Mouse (Mus musculus) CH12.LX (cell line): ENCODE results near the gene Sec14l1. TPM values are rescaled to one million over a fixed set of nuclear protein-coding genes. Genes with fewer than 3 reads are reported as not detected.
A peak's percentile ranks its signal among the peaks of the same experiment; 100 is the strongest.

Source experiments
- DNase-seq: peaks from one replicate; pipeline ENCODE4 v3.0.0-alpha.2; 2013; ENCODE audit errors: extremely low read depth
- H3K27ac ChIP-seq: 2 replicates; pipeline ENCODE4 v1.5.1; 2012; ENCODE audit warnings: low read depth, mild to moderate bottlenecking, control low read depth, moderate library complexity; ENCODE audit not compliant: insufficient read depth
- H3K27me3 ChIP-seq: replicated peaks from 2 replicates; pipeline ENCODE3; 2012; ENCODE audit warnings: inconsistent platforms
- H3K36me3 ChIP-seq, 2 experiments: replicated peaks in 1 of 2; 2 replicates each; pipeline versions ENCODE3 to v1.6.1; 2012; ENCODE audit warnings: inconsistent platforms in 1 of 2, low read length in 1 of 2, mild to moderate bottlenecking in 1 of 2, mixed read lengths in 1 of 2, moderate library complexity in 1 of 2; ENCODE audit not compliant: control insufficient read depth in 1 of 2, insufficient read depth in 1 of 2
- H3K4me1 ChIP-seq, 2 experiments: 2 replicates each; pipeline ENCODE4 v1.6.1; 2012; ENCODE audit warnings: inconsistent platforms in 1 of 2, moderate library complexity in 1 of 2; ENCODE audit not compliant: insufficient read depth in 2 of 2, control insufficient read depth in 1 of 2
- H3K4me2 ChIP-seq: 2 replicates; pipeline ENCODE4 v1.6.1; 2012; ENCODE audit warnings: low read depth, mild to moderate bottlenecking, control low read depth; ENCODE audit not compliant: poor library complexity, insufficient read depth, severe bottlenecking
- H3K4me3 ChIP-seq, 3 experiments: fragments of 150-350 bp in 1 of 3; sonication (generic) in 1 of 3; replicated peaks in 1 of 3; 2 replicates each; pipeline versions ENCODE3 to v1.5.1; 2011 to 2012; ENCODE audit warnings: low read depth in 2 of 3, low read length in 2 of 3, mild to moderate bottlenecking in 2 of 3, moderate library complexity in 2 of 3, control low read depth in 1 of 3, improper control_type of control experiment in 1 of 3, inconsistent platforms in 1 of 3, mixed read lengths in 1 of 3; ENCODE audit not compliant: poor library complexity in 1 of 3
- H3K79me2 ChIP-seq: replicated peaks from 2 replicates; pipeline ENCODE4 v1.6.1; 2012; ENCODE audit warnings: mild to moderate bottlenecking, moderate library complexity; ENCODE audit not compliant: control insufficient read depth, poor library complexity, insufficient read depth, severe bottlenecking; ENCODE audit errors: extremely low read depth
- H3K9ac ChIP-seq: 2 replicates; pipeline ENCODE4 v1.6.1; 2012; ENCODE audit warnings: low read depth, mild to moderate bottlenecking, control low read depth, moderate library complexity; ENCODE audit not compliant: insufficient read depth
- H3K9me3 ChIP-seq: replicated peaks from 2 replicates; pipeline ENCODE3; 2012; ENCODE audit warnings: low read length, inconsistent platforms, mixed read lengths
- BHLHE40 ChIP-seq: IDR thresholded peaks from 2 replicates; pipeline ENCODE4 v1.6.1; 2011; ENCODE audit warnings: mild to moderate bottlenecking, low read depth, low read length, improper control_type of control experiment
- CHD1 ChIP-seq: IDR thresholded peaks from 2 replicates; pipeline ENCODE4 v1.6.1; 2012; ENCODE audit warnings: low read depth, low read length, improper control_type of control experiment, inconsistent platforms
- CTCF ChIP-seq, 2 experiments: IDR thresholded peaks in 1 of 2; conservative IDR thresholded peaks in 1 of 2; 2 replicates each; pipeline ENCODE4 v1.5.1; 2011 to 2012; ENCODE audit warnings: low read depth in 2 of 2, low read length in 2 of 2, improper control_type of control experiment in 1 of 2, inconsistent platforms in 1 of 2, mild to moderate bottlenecking in 1 of 2, moderate library complexity in 1 of 2
- E2F4 ChIP-seq: IDR thresholded peaks from 2 replicates; pipeline ENCODE4 v1.6.1; 2011; ENCODE audit warnings: low read depth, low read length, improper control_type of control experiment; ENCODE audit not compliant: insufficient replicate concordance
- ETS1 ChIP-seq: conservative IDR thresholded peaks from 2 replicates; pipeline ENCODE4 v1.6.1; 2012; ENCODE audit warnings: low read depth, mild to moderate bottlenecking, inconsistent platforms, low read length, improper control_type of control experiment, moderate library complexity
- GABPA ChIP-seq: IDR thresholded peaks from 2 replicates; pipeline ENCODE4 v1.6.1; 2012; ENCODE audit warnings: low read depth, low read length, improper control_type of control experiment, inconsistent platforms; ENCODE audit not compliant: insufficient replicate concordance
- MAFK ChIP-seq: IDR thresholded peaks from 2 replicates; pipeline ENCODE4 v1.6.1; 2011; ENCODE audit warnings: low read length, improper control_type of control experiment; ENCODE audit not compliant: insufficient replicate concordance
- MAX ChIP-seq: IDR thresholded peaks from 2 replicates; pipeline ENCODE4 v1.6.1; 2011; ENCODE audit warnings: low read length, improper control_type of control experiment
- MEF2A ChIP-seq: IDR thresholded peaks from 2 replicates; pipeline ENCODE4 v1.6.1; 2014; ENCODE audit warnings: low read depth, mild to moderate bottlenecking, inconsistent platforms, low read length, improper control_type of control experiment, borderline replicate concordance
- MXI1 ChIP-seq: IDR thresholded peaks from 2 replicates; pipeline ENCODE4 v1.6.1; 2011; ENCODE audit warnings: mild to moderate bottlenecking, low read depth, low read length, improper control_type of control experiment
- NRF1 ChIP-seq: IDR thresholded peaks from 2 replicates; pipeline ENCODE4 v1.6.1; 2014; ENCODE audit warnings: low read depth, mild to moderate bottlenecking, inconsistent platforms, low read length, improper control_type of control experiment, moderate library complexity
- PAX5 ChIP-seq: IDR thresholded peaks from 2 replicates; pipeline ENCODE4 v1.6.1; 2012; ENCODE audit warnings: low read length, inconsistent platforms, mixed read lengths
- POLR2A ChIP-seq: IDR thresholded peaks from 2 replicates; pipeline ENCODE4 v1.6.1; 2011; ENCODE audit warnings: low read depth, mild to moderate bottlenecking, improper control_type of control experiment, low read length
- RCOR1 ChIP-seq: conservative IDR thresholded peaks from 2 replicates; pipeline ENCODE4 v1.6.1; 2012; ENCODE audit warnings: low read depth, mild to moderate bottlenecking, inconsistent platforms, low read length, improper control_type of control experiment
- SIN3A ChIP-seq: IDR thresholded peaks from 2 replicates; pipeline ENCODE4 v1.6.1; 2012; ENCODE audit warnings: low read length, improper control_type of control experiment, inconsistent platforms
- TBP ChIP-seq: conservative IDR thresholded peaks from 2 replicates; pipeline ENCODE4 v1.6.1; 2011; ENCODE audit warnings: low read depth, low read length, improper control_type of control experiment
- TCF12 ChIP-seq: IDR thresholded peaks from 2 replicates; pipeline ENCODE4 v1.6.1; 2014; ENCODE audit warnings: low read depth, mild to moderate bottlenecking, inconsistent platforms, low read length, improper control_type of control experiment
- UBTF ChIP-seq: IDR thresholded peaks from 2 replicates; pipeline ENCODE4 v1.6.1; 2012; ENCODE audit warnings: low read depth, mild to moderate bottlenecking, inconsistent platforms, low read length, improper control_type of control experiment, moderate library complexity
- USF1 ChIP-seq: IDR thresholded peaks from 2 replicates; pipeline ENCODE4 v1.6.1; 2014; ENCODE audit warnings: low read depth, mild to moderate bottlenecking, inconsistent platforms, low read length, improper control_type of control experiment
- USF2 ChIP-seq: conservative IDR thresholded peaks from 2 replicates; pipeline ENCODE4 v1.6.1; 2011; ENCODE audit warnings: low read depth, low read length, improper control_type of control experiment
- ZMIZ1 ChIP-seq: IDR thresholded peaks from 2 replicates; pipeline ENCODE4 v1.6.1; 2012; ENCODE audit warnings: low read depth, mild to moderate bottlenecking, inconsistent platforms, low read length, improper control_type of control experiment
- ZNF384 ChIP-seq: IDR thresholded peaks from 2 replicates; pipeline ENCODE4 v1.6.1; 2012; ENCODE audit warnings: low read depth, low read length, improper control_type of control experiment, inconsistent platforms
- dilution Hi-C: fragments of 300-500 bp; cut with MboI; formaldehyde crosslinking; loops from 2 replicates; pipeline ENCODE4 v1.14.3; 2020; ENCODE audit warnings: low sequenced_read_pairs; ENCODE audit not compliant: extremely low pct_unique_long_range_greater_than_20kb, extremely low pct_ligation_motif_present
- in situ Hi-C: fragments of 300-500 bp; cut with MboI; formaldehyde crosslinking; loops from 3 replicates; pipeline ENCODE4 v1.14.3; 2019; ENCODE audit warnings: low sequenced_read_pairs, low pct_ligation_motif_present, low pct_unique_long_range_greater_than_20kb, mixed read lengths
- polyA plus RNA-seq: library from polyadenylated mRNA; unstranded; fragments of >175 nt; gene quantifications from 2 replicates; pipeline ENCODE4 v1.2.1, GENCODE M21; 2012; ENCODE audit warnings: low read depth; ENCODE audit not compliant: insufficient read length
- total RNA-seq, 2 experiments: library from RNA; depleted of rRNA; stranded (reverse); fragments of 300-350 nt in 1 of 2; fragments of >200 nt in 1 of 2; gene quantifications; 2 replicates each; pipeline ENCODE4 v1.2.3; 2012 to 2014

The Sec14l1 gene
- total and polyA plus RNA-seq, 3 experiments, result 18.5 to 28.2 (median 21.5) TPM

GRCm38 (mm10) chr11:117115346-117116219 is 615 bp downstream of the Sec14l1 start:
- peak overlapping the region; percentile 90 for H3K9ac ChIP-seq
- in situ Hi-C loops (loop anchor here (5.0 kb wide), 2 partner anchors 33 to 52 kb away; no protein-coding TSS in a partner anchor), dilution Hi-C loops (no loop called here)
- peak overlapping the region; percentile 38; the same call in 1 of the 2 replicates for H3K27ac ChIP-seq
- TF ChIP-seq ZMIZ1, result no peak
- no peak for TF ChIP-seq CTCF (conservative IDR thresholded peaks at IDR 0.05 in 1 of 2, IDR thresholded peaks at IDR 0.05 in 1 of 2; ENCODE audit: low read depth in 2 of 2, low read length in 2 of 2)
- no peak for TF ChIP-seq USF2
- TF ChIP-seq MXI1, result no peak
- TF ChIP-seq USF1, result no peak
- 0 out of 2 replicates have a peak, but pooled peaks have one; percentile 14 for TF ChIP-seq UBTF
- peak; percentile 33; the same call in 1 of the 2 replicates for TF ChIP-seq CHD1
- no peak for TF ChIP-seq GABPA
- TF ChIP-seq TCF12, result 0 out of 2 replicates have a peak, but pooled peaks have one; percentile 5
- no peak for TF ChIP-seq MAX
- no peak for TF ChIP-seq TBP
- no peak for TF ChIP-seq E2F4
- peak; percentile 37 for TF ChIP-seq SIN3A
- TF ChIP-seq NRF1, result no peak
- no peak for TF ChIP-seq RCOR1
- H3K4me1 ChIP-seq, result peaks cover 27 to 61% of the 10 kb centered on the region in 2 experiments
- H3K79me2 ChIP-seq, result no peaks in the 10 kb centered on the region
- H3K4me2 ChIP-seq, result peak overlapping the region; percentile 84
- H3K36me3 ChIP-seq, result peaks cover 7 to 33% of the 10 kb centered on the region in 2 experiments
- peak overlapping the region; percentile 70 to 97 (median 90) for H3K4me3 ChIP-seq
- DNase-seq, result no peak
- no peaks in the 10 kb centered on the region for H3K27me3 ChIP-seq
- peaks cover 4% of the 10 kb centered on the region for H3K9me3 ChIP-seq

- Histone ChIP-seq H3K4me2 (peak overlapping the region; percentile 84), H3K36me3 (peaks cover 7 to 43% of the 10 kb centered on the region in 2 experiments), H3K9ac (peak overlapping the region; percentile 90; the same call in 1 of the 2 replicates), H3K27me3 (no peaks in the 10 kb centered on the region), H3K4me1 (peaks cover 34 to 71% of the 10 kb centered on the region in 2 experiments), H3K9me3 (peaks cover 4% of the 10 kb centered on the region), H3K4me3 (peak overlapping the region in 2 of 3 experiments; percentile 70 to 90), H3K27ac (no peak overlapping the region), H3K79me2 (no peaks in the 10 kb centered on the region)
- dilution Hi-C loops, result no loop called here
- in situ Hi-C loops, result loop anchor here (5.0 kb wide), 2 partner anchors 34 to 51 kb away; no protein-coding TSS in a partner anchor
- TF ChIP-seq BHLHE40, result peak; percentile 65; the same call in 1 of the 2 replicates
- no peak for TF ChIP-seq MAFK
- TF ChIP-seq ETS1, result peak; percentile 36; the same call in 1 of the 2 replicates
- no peak for TF ChIP-seq SIN3A
- TF ChIP-seq UBTF, result 0 out of 2 replicates have a peak, but pooled peaks have one; percentile 68
- TF ChIP-seq ZNF384, result no peak
- TF ChIP-seq PAX5, result no peak
- TF ChIP-seq RCOR1, result no peak
- TF ChIP-seq USF1, result no peak
- 0 out of 2 replicates have a peak, but pooled peaks have one; percentile 23 for TF ChIP-seq MEF2A
- no peak for TF ChIP-seq POLR2A
- peak; percentile 69 for DNase-seq
Observed at GRCm38 (mm10) chr11:117116350-117117303, 1.7 kb downstream of the Sec14l1 start.
